Mouse (Mus musculus): ENCODE results near the gene Eif4a2.
"Not testable (repeated sequence)": the region's sequence is repeated elsewhere in the genome, so short reads cannot be mapped to it uniquely, and the experiment has no call there.

Eif4a2 gene

DNA sequence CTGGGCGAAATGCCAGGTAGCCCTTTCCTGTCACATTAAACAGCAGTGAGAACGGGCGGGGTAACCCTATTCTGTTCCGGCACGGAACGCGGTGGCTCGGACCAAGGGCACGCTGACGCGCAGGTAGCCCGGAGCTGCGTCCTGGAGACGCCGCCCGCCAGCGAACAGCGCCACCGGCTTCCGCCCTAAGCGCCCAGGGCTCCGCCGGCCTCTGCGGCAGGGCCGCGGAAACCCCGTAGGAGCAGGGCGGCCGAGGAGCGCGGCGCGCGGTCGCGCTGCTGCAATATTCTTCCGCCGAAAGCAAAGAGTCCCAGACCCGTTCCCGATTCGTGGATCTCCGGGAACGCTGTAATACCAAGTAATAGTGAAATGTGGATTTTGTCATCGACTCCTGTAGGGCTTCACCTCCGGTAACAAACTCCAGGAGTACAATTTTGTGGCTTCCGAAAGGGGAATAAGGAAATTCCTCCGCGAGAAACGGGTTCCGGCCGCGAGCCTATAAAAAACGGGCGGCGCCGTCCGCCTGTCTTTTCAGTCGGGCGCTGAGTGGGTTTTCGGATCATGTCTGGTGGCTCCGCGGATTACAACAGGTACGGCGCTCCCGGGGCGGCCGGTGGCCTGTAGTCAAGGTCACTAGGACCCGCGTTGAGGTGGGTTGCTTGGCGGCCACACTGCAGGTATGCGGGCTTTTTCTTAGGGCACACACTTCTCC, at the start of gene Eif4a2:
Eif4a2 (plus strand) TSS at position 214 of the 712 bp plus-strand sequence.
- DNase-seq = peak; percentile 93

DNA sequence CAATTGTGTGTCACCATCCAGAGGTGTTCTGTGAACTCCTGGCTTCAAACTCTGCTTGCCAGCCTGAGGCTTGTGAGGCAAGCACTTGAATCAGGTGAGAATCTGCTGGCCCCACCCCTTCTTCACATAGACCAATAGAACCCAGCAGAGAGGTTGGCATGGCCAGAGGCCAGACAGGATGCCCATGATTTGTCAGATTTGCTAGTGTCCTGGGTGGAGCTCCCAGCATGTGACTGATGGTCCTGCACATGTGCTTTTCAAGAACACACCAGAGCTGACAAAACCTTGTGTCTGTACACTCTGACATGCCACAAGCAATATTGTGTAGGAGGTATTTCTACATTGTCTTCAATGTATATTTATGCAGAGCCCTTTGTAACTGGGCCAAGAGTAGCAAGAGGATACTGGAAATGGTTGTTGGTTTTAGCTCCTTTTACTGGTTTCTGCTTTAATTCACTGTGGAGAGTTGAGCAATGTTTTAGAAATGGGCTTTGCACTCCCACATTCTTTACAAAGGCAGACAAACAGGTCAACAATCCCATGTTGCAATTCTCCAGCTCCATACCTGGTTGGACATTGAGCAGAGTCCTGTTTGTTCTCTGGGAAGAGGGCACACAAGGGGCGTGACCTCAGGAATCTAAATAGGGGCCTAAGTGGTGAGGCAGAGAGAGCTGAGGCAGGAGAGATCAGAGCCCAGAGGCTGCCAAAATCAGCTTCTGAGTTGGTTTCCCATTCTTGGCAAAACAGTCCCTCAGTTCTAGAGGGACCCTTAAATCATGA, 49.4 kb upstream of the Eif4a2 start, which contains the start of gene Kng1:
Kng1 (plus strand) TSS at position 198 of the 780 bp plus-strand sequence.
- DNase-seq = not testable (repeated sequence)

DNA sequence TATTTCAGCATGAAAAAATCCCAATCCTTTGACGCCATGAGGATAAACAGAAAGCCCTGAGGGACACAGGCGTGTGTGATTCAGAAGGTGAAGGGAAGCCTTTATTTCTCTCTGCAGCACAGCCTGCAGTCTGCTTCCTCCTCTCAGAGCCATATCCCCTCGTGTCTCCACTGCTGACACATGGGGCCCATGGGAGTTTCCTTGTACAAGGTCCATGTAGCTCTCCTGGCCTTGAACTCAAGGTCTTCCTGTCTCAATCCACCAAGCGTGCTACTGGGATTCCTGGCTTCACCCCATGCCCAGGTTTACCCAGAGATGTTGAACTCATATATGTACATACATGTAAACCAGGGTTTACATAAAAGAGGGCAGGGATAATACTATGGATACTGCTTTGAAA, 47.6 kb upstream of the Eif4a2 start:
- not testable (repeated sequence) for DNase-seq

DNA sequence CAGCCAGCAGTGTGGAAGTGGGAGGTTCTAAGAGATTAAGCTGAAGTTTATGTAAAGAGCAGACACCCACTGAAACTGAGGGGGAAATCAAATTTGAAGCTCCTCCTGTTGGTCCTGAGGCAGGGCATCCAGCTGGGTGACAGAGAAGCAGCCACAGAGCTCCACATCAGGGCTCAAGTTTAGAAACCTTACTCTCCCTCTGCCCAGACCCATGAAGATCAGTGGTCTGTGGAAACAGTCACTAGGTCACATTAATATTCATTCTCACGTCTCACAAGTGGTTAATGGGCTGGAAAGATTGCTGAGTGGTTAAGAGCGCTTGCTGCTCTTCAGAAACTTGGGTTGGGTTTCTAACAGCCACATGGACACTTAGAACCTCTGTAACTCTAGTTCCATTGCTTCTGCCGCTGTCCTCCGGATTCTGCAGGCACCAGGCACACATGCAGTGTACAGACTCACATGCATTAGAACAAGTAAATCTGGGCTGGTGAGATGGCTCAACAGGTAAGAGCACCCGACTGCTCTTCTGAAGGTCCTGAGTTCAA, 46.4 kb upstream of the Eif4a2 start:
- not testable (repeated sequence) for DNase-seq

DNA sequence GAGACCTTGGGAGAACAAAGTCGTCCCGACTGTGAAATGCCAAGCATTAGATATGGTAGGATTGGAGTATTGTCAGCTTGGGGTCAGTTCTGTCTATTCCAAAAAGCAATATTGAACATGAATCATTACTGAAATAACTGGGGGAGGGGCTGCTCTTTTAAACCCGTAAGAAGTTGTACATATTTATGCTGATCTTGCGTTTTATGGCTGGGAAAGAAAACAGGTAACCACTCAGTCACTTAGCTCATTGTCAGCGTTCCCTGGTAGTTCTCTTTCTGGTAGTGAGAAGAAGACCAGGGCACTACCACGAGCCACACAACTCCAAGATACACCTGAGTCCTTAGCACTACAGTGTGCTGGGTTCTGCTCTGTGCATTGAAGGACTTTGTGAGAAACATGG, 29.7 kb upstream of the Eif4a2 start:
- DNase-seq = not testable (repeated sequence)

DNA sequence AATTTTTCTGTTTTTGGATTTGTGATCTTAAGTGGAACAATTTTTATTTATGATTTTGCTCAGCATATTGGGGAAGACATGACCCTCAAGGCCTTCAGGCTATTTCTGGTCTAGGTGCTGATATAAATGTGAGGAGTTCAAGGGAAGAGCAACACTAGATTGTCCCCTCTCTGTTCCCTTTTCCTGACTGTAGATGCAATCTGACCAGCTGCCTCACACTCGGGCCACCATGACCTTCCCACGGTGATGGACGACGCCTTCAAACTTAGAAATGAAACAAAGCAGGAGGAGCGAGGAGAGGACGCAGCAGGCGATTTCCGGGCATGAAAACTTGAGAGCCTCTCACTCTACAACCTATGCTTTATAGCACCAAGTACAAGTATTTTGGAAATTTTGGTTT, 20.1 kb upstream of the Eif4a2 start:
- not testable (repeated sequence) for DNase-seq

DNA sequence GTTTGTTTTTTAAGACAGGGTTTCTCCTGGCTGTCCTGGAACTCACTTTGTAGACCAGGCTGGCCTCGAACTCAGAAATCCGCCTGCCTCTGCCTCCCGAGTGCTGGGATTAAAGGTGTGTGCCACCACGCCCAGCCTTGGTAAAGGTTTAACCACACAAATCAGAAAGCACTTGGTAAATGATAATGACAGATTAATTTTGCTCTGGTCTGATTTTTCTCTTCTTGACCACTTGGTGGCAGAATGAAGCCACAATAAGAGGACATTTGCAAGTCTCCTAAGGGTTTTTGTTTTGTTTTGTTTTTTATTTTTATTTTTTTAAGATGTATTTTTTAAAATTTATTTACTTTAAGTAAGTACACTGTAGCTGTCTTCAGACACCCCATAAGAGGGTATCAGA, 19.5 kb upstream of the Eif4a2 start:
- not testable (repeated sequence) for DNase-seq

DNA sequence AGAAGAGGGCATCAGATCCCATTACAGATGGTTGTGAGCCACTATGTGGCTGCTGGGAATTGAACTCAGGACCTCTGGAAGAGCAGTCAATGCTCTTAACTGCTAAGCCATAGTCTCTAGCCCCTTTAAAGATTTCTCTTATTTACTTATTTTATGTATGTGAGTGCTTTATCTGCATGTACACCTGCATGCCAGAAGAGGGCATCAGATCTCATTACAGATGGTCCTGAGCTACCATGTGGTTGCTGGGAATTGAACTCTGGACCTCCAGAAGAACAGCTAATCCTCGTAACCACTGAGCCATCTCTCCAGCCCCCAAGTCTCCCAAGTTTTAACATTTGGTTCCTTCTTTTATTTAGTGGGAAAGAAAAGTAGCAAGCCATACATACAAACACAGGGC, 18.8 kb upstream of the Eif4a2 start:
- DNase-seq = not testable (repeated sequence)

DNA sequence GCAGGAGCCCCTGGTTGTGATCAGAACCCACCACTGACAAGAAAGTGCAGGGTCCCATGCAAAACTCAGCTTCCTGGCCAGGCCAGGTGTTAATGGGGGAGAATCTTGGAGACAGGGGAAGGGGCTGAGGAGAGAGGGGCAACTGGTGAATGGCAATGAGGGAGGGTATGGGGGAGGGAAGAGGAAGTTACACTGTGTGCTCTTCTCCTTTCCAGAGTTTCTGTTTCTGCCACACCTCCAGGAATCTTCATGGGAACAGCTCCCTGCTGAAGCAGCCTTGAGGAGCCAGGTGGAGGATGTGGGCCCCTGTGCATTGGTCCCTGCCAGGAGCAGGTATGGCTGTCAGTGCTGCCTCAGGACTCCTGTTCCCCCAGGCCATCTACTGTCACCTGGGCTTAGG, 15.9 kb upstream of the Eif4a2 start:
- DNase-seq = not testable (repeated sequence)

DNA sequence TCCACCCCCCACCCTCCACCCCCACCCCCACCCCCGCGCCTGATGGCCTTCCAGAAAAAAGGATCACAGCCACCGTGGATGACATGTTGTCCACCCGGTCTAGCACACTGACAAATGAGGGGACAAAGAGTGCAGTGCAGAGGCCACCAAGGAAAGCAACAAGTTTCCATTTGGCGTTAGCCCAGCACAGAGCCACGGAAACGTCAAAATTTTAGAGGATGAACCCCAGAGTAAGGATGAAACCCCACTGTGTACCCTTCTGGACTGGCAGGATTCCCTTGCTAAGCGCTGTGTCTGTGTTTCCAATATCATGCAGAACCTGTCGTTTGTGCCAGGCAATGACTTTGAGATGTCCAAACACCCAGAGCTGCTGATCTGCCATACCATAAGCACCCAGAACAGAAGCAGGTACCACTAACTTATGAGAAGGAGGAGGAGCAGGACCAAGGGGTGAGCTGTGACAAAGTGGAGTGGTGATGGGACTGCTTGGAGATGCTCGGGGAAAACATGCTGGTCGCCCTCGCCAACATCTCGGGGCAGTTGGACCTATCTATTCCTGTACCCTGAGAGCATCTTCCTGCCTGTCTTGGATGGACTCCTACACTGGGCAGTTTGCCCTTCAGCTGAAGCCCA, 13.8 kb upstream of the Eif4a2 start:
- no peak for DNase-seq

DNA sequence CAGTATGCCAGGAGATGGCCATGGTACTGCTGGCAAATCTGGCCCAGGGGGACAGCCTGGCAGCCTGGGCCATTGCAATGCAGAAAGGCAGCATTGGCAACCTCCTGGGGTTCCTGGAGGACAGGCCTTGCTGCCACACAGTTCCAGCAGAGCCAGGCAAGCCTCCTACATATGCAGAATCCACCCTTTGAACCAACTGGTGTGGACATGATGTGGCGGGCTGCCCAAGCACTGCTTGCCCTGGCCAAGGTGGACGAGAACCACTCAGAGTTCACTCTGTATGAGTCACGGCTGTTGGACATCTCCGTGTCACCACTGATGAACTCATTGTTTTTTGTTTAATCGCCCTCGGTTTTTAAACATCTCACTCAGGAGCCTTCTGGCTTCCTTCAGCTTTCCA, 13.1 kb upstream of the Eif4a2 start:
- DNase-seq = no peak

DNA sequence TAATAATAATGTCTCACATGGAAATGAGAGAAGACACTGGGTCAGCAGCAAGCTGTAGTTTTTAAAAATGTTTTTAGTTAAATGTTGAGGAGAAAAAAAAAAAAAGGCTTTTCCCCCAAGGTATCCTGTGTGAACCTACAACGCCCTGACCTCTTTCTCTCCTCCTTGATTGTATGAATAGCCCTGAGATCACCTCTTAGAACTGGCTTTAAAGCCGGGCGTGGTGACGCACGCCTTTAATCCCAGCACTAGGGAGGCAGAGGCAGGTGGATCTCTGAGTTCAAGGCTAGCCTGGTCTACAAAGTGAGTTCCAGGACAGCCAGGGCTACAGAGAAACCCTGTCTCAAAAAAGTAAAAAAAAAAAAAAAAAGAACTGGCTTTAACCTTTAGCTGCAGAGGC, 11.7 kb upstream of the Eif4a2 start:
- not testable (repeated sequence) for DNase-seq

DNA sequence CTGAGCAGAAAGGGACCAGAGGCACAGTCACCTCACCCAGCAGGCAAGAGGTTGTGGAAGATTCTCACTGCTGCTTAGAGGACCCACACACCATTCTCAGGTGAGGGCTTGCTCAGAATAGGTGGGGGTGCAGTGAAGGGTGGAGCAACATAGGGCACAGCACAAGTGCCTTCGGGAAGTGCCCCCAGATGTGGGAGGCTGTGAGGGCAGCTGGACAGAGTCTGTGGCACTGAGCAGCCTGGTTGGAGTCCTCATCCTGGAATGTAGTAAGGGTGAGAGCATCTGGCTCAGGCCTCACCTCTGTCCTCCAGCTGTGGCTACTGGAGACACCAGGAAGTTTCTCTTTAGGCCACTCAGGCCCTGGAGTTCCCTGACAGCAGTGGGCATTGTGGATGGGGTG, 10.4 kb upstream of the Eif4a2 start:
- not testable (repeated sequence) for DNase-seq

DNA sequence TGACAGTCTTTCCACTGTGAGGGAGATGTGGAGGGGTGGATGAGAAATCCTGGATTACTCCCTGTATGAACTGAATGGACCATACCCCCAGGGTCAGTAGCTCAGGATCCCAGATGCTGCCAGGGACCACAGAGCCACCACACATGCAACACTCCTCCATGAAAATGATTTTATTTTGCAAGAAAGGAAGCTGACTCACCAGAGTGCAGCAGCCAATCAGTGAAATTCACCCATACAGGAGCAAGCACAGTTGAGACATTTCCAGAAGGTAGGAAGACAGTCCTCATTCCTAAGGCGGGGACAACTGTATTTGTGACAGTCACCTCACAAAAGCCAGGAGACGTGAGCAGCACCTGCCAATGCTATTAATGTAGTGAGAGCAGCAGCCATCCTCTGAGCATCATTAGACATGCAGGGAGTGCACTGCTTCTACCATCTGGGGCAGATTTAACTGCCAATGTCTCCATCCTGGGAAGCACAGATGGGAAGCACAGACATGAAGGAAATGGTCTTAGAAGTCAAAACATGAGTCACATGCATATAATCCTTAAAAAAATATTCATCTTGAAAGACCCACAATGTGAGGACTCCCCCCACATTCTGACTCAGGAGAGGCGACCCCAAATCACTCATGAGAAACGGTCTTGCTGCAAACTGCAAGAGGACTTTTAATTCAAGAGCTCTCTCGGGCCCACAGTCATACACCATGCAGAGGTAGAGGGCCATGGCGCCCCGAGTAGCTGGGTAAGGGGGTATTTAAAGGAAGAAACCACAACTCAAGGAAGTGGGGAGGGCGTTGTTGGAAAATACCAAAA, 9.7 kb upstream of the Eif4a2 start:
- DNase-seq = peak; percentile 39

DNA sequence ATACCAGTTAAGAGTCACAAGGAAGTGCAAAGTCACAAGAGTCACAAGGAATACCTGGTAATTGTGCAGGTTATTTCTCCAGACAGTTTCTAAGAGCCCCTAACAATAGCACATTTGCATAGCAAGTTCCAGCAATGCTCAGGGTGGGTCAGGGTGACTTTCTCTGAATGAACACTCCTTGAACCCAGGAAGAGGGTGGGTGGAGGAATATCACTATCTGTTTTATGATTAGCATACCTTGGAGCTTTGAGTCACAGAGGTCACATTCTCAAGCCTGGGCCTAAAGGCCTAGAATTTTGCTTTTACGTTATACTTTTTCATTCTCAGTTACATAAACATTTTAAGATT, 9.2 kb upstream of the Eif4a2 start:
- not testable (repeated sequence) for DNase-seq

DNA sequence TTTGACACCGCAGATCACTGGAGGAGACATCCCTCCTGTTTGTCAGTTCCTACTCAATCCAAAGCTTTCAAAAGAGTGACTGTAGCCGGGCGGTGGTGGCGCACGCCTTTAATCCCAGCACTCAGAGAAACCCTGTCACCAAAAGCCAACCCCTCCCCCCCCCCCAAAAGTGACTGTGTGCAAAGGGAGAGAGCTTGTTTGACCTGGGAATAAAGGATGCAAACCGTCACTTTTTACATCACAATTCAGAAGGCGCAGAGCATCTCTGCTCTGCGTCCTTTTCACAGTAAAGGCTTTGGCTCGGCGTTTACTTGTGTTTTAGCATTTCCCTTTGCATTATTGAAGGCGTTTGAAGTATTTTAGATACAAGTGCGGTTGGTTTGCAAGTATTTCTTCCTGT, 7.6 kb upstream of the Eif4a2 start:
- DNase-seq = no peak

DNA sequence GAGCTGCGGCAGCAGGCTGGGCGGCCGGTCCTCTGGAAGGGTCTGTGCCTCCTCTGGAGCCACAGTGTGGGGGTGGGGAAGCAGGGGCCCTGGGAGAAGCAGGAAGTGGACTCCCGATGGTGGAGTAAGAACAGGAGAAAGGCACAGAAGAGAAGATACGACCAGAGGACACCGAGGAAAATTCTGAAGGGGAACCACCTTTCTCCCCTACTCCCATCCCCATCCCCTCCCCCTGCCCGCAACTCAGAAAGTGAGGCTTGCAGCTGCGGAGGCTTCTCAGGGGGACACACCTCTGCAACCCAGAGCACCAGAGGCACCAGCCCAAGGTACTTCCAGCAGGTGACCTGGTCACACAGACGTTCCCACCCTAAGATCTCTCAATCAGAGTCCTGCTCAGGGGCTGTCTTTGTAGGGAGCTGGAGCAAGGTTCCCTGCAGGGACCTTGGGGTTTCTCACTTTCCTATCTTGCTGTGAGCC, 7.1 kb upstream of the Eif4a2 start:
- no peak for DNase-seq

DNA sequence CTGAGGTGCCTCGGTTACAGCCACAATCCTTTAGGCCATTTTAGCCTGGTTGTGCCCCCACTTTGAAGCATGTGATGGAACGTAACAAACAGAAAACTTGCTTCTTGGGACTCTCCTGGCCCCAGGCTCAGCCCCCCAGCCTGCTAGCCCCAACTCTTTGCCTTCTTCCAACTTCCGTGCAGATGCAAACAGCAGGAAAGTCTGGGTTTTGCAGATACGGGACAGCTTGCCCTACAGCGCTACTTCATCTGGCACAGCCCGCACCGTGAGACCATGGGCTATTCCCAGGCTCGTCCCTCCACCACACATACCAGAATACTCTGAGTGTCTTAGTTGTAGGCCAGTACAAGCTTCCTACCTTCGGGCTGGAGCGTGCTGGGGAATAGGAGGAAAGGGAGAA, 6.6 kb upstream of the Eif4a2 start:
- no peak for DNase-seq

DNA sequence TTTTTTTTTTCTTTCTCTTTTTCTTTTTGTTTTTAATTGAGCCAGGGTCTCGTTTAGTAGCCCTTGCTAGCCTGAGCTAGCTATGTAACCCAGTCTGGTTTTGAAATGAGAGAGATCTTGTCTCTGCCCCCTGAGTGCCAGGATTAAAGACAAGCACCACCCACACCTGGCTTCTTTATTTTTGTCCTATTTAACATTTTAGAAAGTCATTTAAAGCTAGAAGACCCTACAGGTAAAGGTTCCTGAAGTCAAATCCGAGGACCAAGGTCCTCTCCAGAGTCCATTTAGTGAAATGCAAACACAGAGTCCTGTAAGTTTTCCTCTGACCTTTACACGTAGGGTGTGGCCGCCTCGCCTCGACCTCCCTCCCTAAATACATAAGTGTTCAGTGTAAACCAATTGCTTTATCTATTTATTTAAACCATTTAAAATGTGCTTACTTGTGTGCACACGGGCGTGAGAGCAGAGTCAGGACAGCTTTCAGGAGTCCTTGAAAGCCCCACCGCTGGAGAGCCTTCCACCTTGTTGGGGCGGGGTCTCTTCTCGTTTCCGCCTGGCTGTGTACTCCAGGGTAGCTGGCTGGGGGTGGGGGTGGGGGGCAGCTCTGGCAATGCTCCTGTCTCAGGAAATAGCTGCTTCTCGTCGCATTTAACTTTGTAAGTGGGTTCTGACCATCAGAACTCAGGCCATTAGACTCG, 4.8 kb upstream of the Eif4a2 start:
- DNase-seq = no peak

DNA sequence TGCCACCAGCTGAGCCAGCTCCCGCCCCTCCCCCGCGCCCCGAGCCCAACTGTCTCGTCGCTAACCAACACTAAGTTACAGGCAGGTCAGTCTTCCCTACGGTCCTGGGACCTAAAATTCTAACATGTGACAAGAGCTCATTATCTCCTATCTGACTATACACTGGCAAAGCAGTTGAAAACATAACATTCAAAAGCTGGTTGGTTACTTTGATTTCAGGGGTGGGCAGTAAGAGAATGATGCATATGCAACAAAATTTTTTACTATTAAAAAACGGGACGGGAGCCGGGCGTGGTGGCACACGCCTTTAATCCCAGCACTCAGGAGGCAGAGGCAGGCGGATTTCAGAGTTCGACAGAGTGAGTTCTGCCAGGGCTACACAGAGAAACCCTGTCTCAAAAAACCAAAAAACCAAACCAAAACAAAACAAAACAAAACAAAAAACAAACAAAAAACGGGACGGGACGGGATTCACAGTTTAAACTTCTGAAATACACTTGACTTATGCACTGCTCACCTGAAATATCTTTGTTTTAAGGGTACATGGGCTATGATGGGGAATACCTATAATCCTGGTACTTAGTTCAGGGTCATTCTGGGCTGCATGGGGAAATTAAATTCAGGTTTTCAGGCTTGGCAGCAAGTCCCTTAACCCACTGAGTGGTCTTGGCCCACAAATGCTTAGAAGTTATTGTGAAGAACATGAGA, 4.1 kb upstream of the Eif4a2 start:
- no peak for DNase-seq

DNA sequence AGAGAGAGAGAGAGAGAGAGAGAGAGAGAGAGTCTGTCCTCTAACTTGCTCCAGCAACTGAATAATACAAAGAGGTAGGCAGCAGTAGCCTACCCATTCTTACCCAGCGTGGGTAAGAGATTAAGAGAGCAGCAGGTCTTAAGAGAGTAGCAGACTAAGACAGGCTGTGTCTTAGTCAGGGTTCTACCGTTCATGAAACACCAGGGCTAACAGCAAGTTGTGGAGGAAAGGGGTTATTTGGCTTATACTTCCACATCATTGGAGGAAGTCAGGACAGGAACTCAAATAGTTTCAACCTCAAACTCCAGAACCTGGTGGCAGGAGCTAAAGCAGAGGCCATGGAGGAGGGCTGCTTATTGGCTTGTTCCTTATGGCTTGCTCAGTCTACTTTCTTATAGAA, 3.4 kb upstream of the Eif4a2 start:
- no peak for DNase-seq

All from right cerebral cortex, adult 18-20 months (tissue).